Mouse (Mus musculus) cerebellum, adult 2 months (tissue): ENCODE data around the gene Adpgk. TPM values are rescaled to one million over a fixed set of nuclear protein-coding genes. Genes with fewer than 3 reads are reported as not detected.

Experiments used
- DNase-seq, 2 experiments: peaks; one replicate each; pipeline ENCODE4 v3.0.0; 2021
- H3K27ac ChIP-seq: fragments of 200-500 bp; 2 replicates; pipeline ENCODE4 v1.5.1; 2012; ENCODE audit warnings: low read length, control low read depth, inconsistent platforms; ENCODE audit not compliant: insufficient read depth
- H3K27me3 ChIP-seq: fragments of 200-500 bp; 2 replicates; pipeline ENCODE4 v1.6.1; 2012; ENCODE audit warnings: inconsistent platforms, mild to moderate bottlenecking, low read length, moderate library complexity; ENCODE audit not compliant: control insufficient read depth, insufficient read depth
- H3K4me1 ChIP-seq: fragments of 200-500 bp; 2 replicates; pipeline ENCODE4 v1.6.1; 2011; ENCODE audit warnings: low read length; ENCODE audit not compliant: control insufficient read depth, insufficient read depth
- H3K4me3 ChIP-seq: fragments of 200-500 bp; replicated peaks from 2 replicates; pipeline ENCODE3; 2011; ENCODE audit warnings: mild to moderate bottlenecking, low read depth, low read length, control low read depth; ENCODE audit not compliant: insufficient read depth
- CTCF ChIP-seq: fragments of 200-500 bp; IDR thresholded peaks from 2 replicates; pipeline ENCODE4 v1.5.1; 2011; ENCODE audit warnings: low read depth, mild to moderate bottlenecking, control low read depth, low read length, moderate library complexity, borderline replicate concordance; ENCODE audit not compliant: insufficient read depth
- POLR2A ChIP-seq: fragments of 200-500 bp; IDR thresholded peaks from 2 replicates; pipeline ENCODE4 v1.6.1; 2011; ENCODE audit warnings: low read length, control low read depth, borderline replicate concordance; ENCODE audit not compliant: insufficient read depth
- WGBS: fragments of 180-500 bp; shearing (Covaris S2); methylation state at CpG from one replicate; pipeline ENCODE4 v1.1.7; 2018; 5-methylcytosine and 5-hydroxymethylcytosine counted together
- polyA plus RNA-seq: library from polyadenylated mRNA; depleted of rRNA; stranded (reverse); fragments of >200 nt; gene quantifications from 2 replicates; pipeline ENCODE4 v1.2.3, GENCODE M21; 2012; rRNA removed

Gene Adpgk
- polyA plus RNA-seq = 18.7 and 20.0 TPM in 2 replicates

GRCm38 (mm10) chr9:59290957-59291687 is at the start of gene Adpgk:
Gene Adpgk (plus strand): TSS chr9:59291558.
- under 1% methylated on average over 58 of the region's 58 CpGs for WGBS
- Histone ChIP-seq H3K27ac (peak within 1 kb of the TSS; percentile 27), H3K4me1 (no peaks in the 10 kb centered on the region), H3K27me3 (no peaks in the 10 kb centered on the region), H3K4me3 (peak within 1 kb of the TSS; percentile 56)
- DNase-seq = peak; percentile 99
- TF ChIP-seq CTCF (peak; percentile 11; the same call in 1 of the 2 replicates), POLR2A (peak; percentile 98)

- Histone ChIP-seq H3K27ac (no peak overlapping the region), H3K4me1 (no peaks in the 10 kb centered on the region), H3K27me3 (no peaks in the 10 kb centered on the region), H3K4me3 (no peak overlapping the region)
- WGBS = 61% methylated on average over 7 of the region's 7 CpGs
- no peak for DNase-seq
- TF ChIP-seq POLR2A (no peak), CTCF (no peak)
These were observed 46.2 kb upstream of the Adpgk start for GRCm38 (mm10) chr9:59245181-59245580.

- WGBS = 33% methylated on average over 6 of the region's 6 CpGs
These were observed 44.8 kb upstream of the Adpgk start for GRCm38 (mm10) chr9:59246456-59247029.

GRCm38 (mm10) chr9:59249359-59249758 is 42.0 kb upstream of the Adpgk start:
- no peak overlapping the region for H3K27ac ChIP-seq
- no peaks in the 10 kb centered on the region for H3K4me1 ChIP-seq
- H3K4me3 ChIP-seq = no peak overlapping the region
- TF ChIP-seq POLR2A = no peak
- no peak for TF ChIP-seq CTCF
- WGBS = 78% methylated on average over 3 of the region's 3 CpGs
- DNase-seq = no peak
- H3K27me3 ChIP-seq = no peaks in the 10 kb centered on the region

More at GRCm38 (mm10) chr9:59246456-59247029, 44.8 kb upstream of the Adpgk start:
- TF ChIP-seq CTCF = no peak
- no peak for TF ChIP-seq POLR2A
- Histone ChIP-seq H3K27me3 (no peaks in the 10 kb centered on the region), H3K27ac (no peak overlapping the region), H3K4me1 (no peaks in the 10 kb centered on the region), H3K4me3 (no peak overlapping the region)
- no peak for DNase-seq

- 65% methylated on average over 3 of the region's 3 CpGs for WGBS
- no peak overlapping the region for H3K27ac ChIP-seq
- no peak for DNase-seq
- H3K4me3 ChIP-seq = no peak overlapping the region
- no peaks in the 10 kb centered on the region for H3K4me1 ChIP-seq
- TF ChIP-seq POLR2A (no peak), CTCF (no peak)
- H3K27me3 ChIP-seq = no peaks in the 10 kb centered on the region
These were observed 41.1 kb upstream of the Adpgk start for GRCm38 (mm10) chr9:59250272-59250671.

- Histone ChIP-seq H3K27me3 (no peaks in the 10 kb centered on the region), H3K4me3 (no peak overlapping the region), H3K4me1 (no peaks in the 10 kb centered on the region), H3K27ac (no peak overlapping the region)
- DNase-seq = no peak
- TF ChIP-seq CTCF = no peak
- no peak for TF ChIP-seq POLR2A
- 76% methylated on average over 5 of the region's 5 CpGs for whole genome bisulfite sequencing
These were observed 36.5 kb upstream of the Adpgk start for GRCm38 (mm10) chr9:59254716-59255421.

GRCm38 (mm10) chr9:59259806-59260454 is 31.4 kb upstream of the Adpgk start:
- no peak for TF ChIP-seq CTCF
- TF ChIP-seq POLR2A = no peak
- no peak for DNase-seq
- Histone ChIP-seq H3K27me3 (no peaks in the 10 kb centered on the region), H3K4me1 (no peaks in the 10 kb centered on the region), H3K27ac (no peak overlapping the region), H3K4me3 (no peak overlapping the region)
- WGBS = 51% methylated on average over 9 of the region's 9 CpGs
